Mouse (Mus musculus) Patski (cell line): ENCODE measurements at regions not wholly inside any gene's neighbourhood (a gene's known extent, or its start where the extent isn't known, plus 50 kb on each side); places are given as distances from the start of the nearest gene placed in this dataset.
A peak's percentile ranks its signal among the peaks of the same experiment; 100 is the strongest.

ENCODE experiments used
- ATAC-seq: fragments of 100-300 bp; one replicate; pipeline ENCODE4 v1.8.0; 2021
- CTCF ChIA-PET: fragments of 350-600 bp; sonication (Branson Sonifier 250); formaldehyde crosslinking; loops from one replicate; lab custom pipeline; 2022; ENCODE audit warnings: inconsistent platforms; lab: Charles Lee
- POLR2A ChIA-PET: fragments of 350-600 bp; sonication (Branson Sonifier 250); formaldehyde crosslinking; loops from one replicate; lab custom pipeline; 2022; ENCODE audit warnings: antibody characterized with exemption, inconsistent platforms; lab: Charles Lee
- DNase-seq: peaks from one replicate; pipeline ENCODE4 v3.0.0-alpha.2; 2011; ENCODE audit warnings: low read depth, low spot score
- H3K27me3 ChIP-seq: fragments of 371-371 bp; one replicate; pipeline ENCODE4 v1.5.1; 2021
- CTCF ChIP-seq: fragments of 100-300 bp; IDR thresholded peaks from one replicate; pipeline ENCODE4 v1.5.1; 2021
- in situ Hi-C: fragments of 300-500 bp; cut with MboI; formaldehyde crosslinking; loops from 3 replicates; pipeline ENCODE4 v1.11.1; 2018; ENCODE audit warnings: low pct_unique_long_range_greater_than_20kb, mixed read lengths

- no peak for TF ChIP-seq CTCF
Measured at GRCm38 (mm10) chr11:56165759-56166158, 124.9 kb upstream of the Nmur2 start.

GRCm38 (mm10) chr11:56160286-56160685 is 119.5 kb upstream of the Nmur2 start:
- CTCF ChIA-PET, result interaction anchor here (0.9 kb wide), 1 partner anchor 1307 kb away, joined by 4 read pairs; no protein-coding TSS in a partner anchor
- POLR2A ChIA-PET, result interaction anchor here (0.6 kb wide), 1 partner anchor 16 kb away, joined by 4 read pairs; no protein-coding TSS in a partner anchor
- ATAC-seq (no peak), DNase-seq (no peak)
- TF ChIP-seq CTCF, result no peak
- in situ Hi-C loops, result loop anchor here (25.0 kb wide), 1 partner anchor 1152 kb away; no protein-coding TSS in a partner anchor
- no peaks in the 10 kb centered on the region for H3K27me3 ChIP-seq

More at GRCm38 (mm10) chr11:56165759-56166158, 124.9 kb upstream of the Nmur2 start:
- in situ Hi-C loops, result loop anchor here (25.0 kb wide), 1 partner anchor 1147 kb away; no protein-coding TSS in a partner anchor
- ATAC-seq (no peak), DNase-seq (no peak)
- POLR2A ChIA-PET, result no interaction called here
- no peaks in the 10 kb centered on the region for H3K27me3 ChIP-seq
- CTCF ChIA-PET, result no interaction called here

- peak; percentile 44 for ATAC-seq
- DNase-seq, result no peak
- no peaks in the 10 kb centered on the region for H3K27me3 ChIP-seq
- POLR2A ChIA-PET, result interaction anchor here (0.6 kb wide), 2 partner anchors 10 to 17 kb away, joined by 3 to 4 read pairs; no protein-coding TSS in a partner anchor
- CTCF ChIA-PET, result interaction anchor here (1.2 kb wide), 1 partner anchor 1308 kb away, joined by 3 read pairs; no protein-coding TSS in a partner anchor
- peak; percentile 70 for TF ChIP-seq CTCF
- in situ Hi-C loops, result loop anchor here (25.0 kb wide), 1 partner anchor 1153 kb away; no protein-coding TSS in a partner anchor
Measured at GRCm38 (mm10) chr11:56159412-56160074, 118.7 kb upstream of the Nmur2 start.

- no peak for TF ChIP-seq CTCF
- peaks cover 6% of the 10 kb centered on the region for H3K27me3 ChIP-seq
- ATAC-seq, result no peak
- ChIA-PET POLR2A (no interaction called here), CTCF (interaction anchor here (2.1 kb wide), 1 partner anchor 20 kb away, joined by 4 read pairs; no protein-coding TSS in a partner anchor)
- DNase-seq, result no peak
- in situ Hi-C loops, result loop anchor here (25.0 kb wide), 1 partner anchor 1161 kb away; no protein-coding TSS in a partner anchor
Measured at GRCm38 (mm10) chr11:56150825-56151342, 110.1 kb upstream of the Nmur2 start.

- ATAC-seq, result no peak
- in situ Hi-C loops, result loop anchor here (25.0 kb wide), 2 partner anchors 1163 to 1638 kb away; no protein-coding TSS in a partner anchor
- ChIA-PET CTCF (interaction anchor here (2.1 kb wide), 1 partner anchor 18 kb away, joined by 4 read pairs; no protein-coding TSS in a partner anchor), POLR2A (interaction anchor here (0.7 kb wide), 1 partner anchor 10 kb away, joined by 3 read pairs; no protein-coding TSS in a partner anchor)
- no peak for TF ChIP-seq CTCF
- H3K27me3 ChIP-seq, result peaks cover 6% of the 10 kb centered on the region
- DNase-seq, result no peak
Measured at GRCm38 (mm10) chr11:56149752-56150151, 108.9 kb upstream of the Nmur2 start.

GRCm38 (mm10) chr11:56148956-56149355 is 108.1 kb upstream of the Nmur2 start:
- DNase-seq (no peak), ATAC-seq (no peak)
- no peak for TF ChIP-seq CTCF
- in situ Hi-C loops, result loop anchor here (25.0 kb wide), 1 partner anchor 1638 kb away; no protein-coding TSS in a partner anchor
- H3K27me3 ChIP-seq, result peaks cover 6% of the 10 kb centered on the region
- POLR2A ChIA-PET, result no interaction called here
- CTCF ChIA-PET, result interaction anchor here (2.1 kb wide), 1 partner anchor 18 kb away, joined by 4 read pairs; no protein-coding TSS in a partner anchor

GRCm38 (mm10) chr11:56146708-56147107 is 105.9 kb upstream of the Nmur2 start:
- in situ Hi-C loops, result loop anchor here (25.0 kb wide), 1 partner anchor 1641 kb away; no protein-coding TSS in a partner anchor

GRCm38 (mm10) chr11:56131339-56131823 is 90.6 kb upstream of the Nmur2 start:
- peaks cover 3% of the 10 kb centered on the region for H3K27me3 ChIP-seq
- ChIA-PET CTCF (interaction anchor here (1.2 to 2.1 kb wide), 3 partner anchors 11 to 1335 kb away, joined by 4 to 14 read pairs (median 4); no protein-coding TSS in a partner anchor), POLR2A (no interaction called here)
- TF ChIP-seq CTCF, result peak; percentile 71
- ATAC-seq, result no peak
- DNase-seq, result no peak
- in situ Hi-C loops, result loop anchor here (5.0 to 25.0 kb wide), 2 partner anchors 1336 to 1656 kb away; no protein-coding TSS in a partner anchor

More at GRCm38 (mm10) chr11:56146708-56147107, 105.9 kb upstream of the Nmur2 start:
- ChIA-PET POLR2A (no interaction called here), CTCF (no interaction called here)
- H3K27me3 ChIP-seq, result peaks cover 8% of the 10 kb centered on the region
- TF ChIP-seq CTCF, result no peak
- ATAC-seq (no peak), DNase-seq (no peak)

- CTCF ChIA-PET, result interaction anchor here (1.4 kb wide), 1 partner anchor 11 kb away, joined by 3 read pairs; no protein-coding TSS in a partner anchor
- in situ Hi-C loops, result no loop called here
- peaks cover 10% of the 10 kb centered on the region for H3K27me3 ChIP-seq
- ATAC-seq (peak; percentile 39), DNase-seq (no peak)
- POLR2A ChIA-PET, result no interaction called here
- peak; percentile 56 for TF ChIP-seq CTCF
Measured at GRCm38 (mm10) chr11:56116553-56117232, 75.9 kb upstream of the Nmur2 start.
